Mouse (Mus musculus): Measurements from ENCODE around the gene Pkp1. TPM values are rescaled to one million over a fixed set of nuclear protein-coding genes. Genes with fewer than 3 reads are reported as not detected.

Pkp1 gene
- total RNA-seq, 2 experiments from 2014 or later: 0.10 to 0.11 TPM

- DNase-seq: peak; percentile 22
These were observed 12.3 kb downstream of the Pkp1 start for GRCm38 (mm10) chr1:135906736-135907135.

GRCm38 (mm10) chr1:135899991-135900515 is 19.0 kb downstream of the Pkp1 start:
- no peak for DNase-seq

GRCm38 (mm10) chr1:135899295-135899694 is 19.7 kb downstream of the Pkp1 start:
- DNase-seq: no peak

GRCm38 (mm10) chr1:135895367-135895766 is 23.6 kb downstream of the Pkp1 start:
- no peak for DNase-seq

GRCm38 (mm10) chr1:135893377-135893776 is 25.6 kb downstream of the Pkp1 start:
- DNase-seq: no peak

GRCm38 (mm10) chr1:135892764-135893163 is 26.2 kb downstream of the Pkp1 start:
- no peak for DNase-seq

GRCm38 (mm10) chr1:135892233-135892632 is 26.8 kb downstream of the Pkp1 start:
- DNase-seq: no peak

GRCm38 (mm10) chr1:135891424-135892216 is 27.4 kb downstream of the Pkp1 start:
- DNase-seq: no peak

GRCm38 (mm10) chr1:135889461-135890185 is 29.4 kb downstream of the Pkp1 start:
- DNase-seq: no peak

GRCm38 (mm10) chr1:135882385-135883109 is 36.5 kb downstream of the Pkp1 start:
- peak; percentile 79 for DNase-seq

GRCm38 (mm10) chr1:135877248-135877647 is 41.8 kb downstream of the Pkp1 start:
- DNase-seq: no peak

- no peak for DNase-seq
These were observed 46.0 kb downstream of the Pkp1 start for GRCm38 (mm10) chr1:135872991-135873390.

- no peak for DNase-seq
These were observed 50.4 kb downstream of the Pkp1 start for GRCm38 (mm10) chr1:135868570-135868969.

- DNase-seq: peak; percentile 95
These were observed 53.4 kb downstream of the Pkp1 start for GRCm38 (mm10) chr1:135865518-135866194.

GRCm38 (mm10) chr1:135864830-135865229 is 54.2 kb downstream of the Pkp1 start:
- no peak for DNase-seq

GRCm38 (mm10) chr1:135863786-135864335 is 55.1 kb downstream of the Pkp1 start:
- peak; percentile 22 for DNase-seq

GRCm38 (mm10) chr1:135862561-135862960 is 56.4 kb downstream of the Pkp1 start:
- DNase-seq: no peak

GRCm38 (mm10) chr1:135861980-135862552 is 56.9 kb downstream of the Pkp1 start:
- DNase-seq: peak; percentile 66

- no peak for DNase-seq
These were observed 57.9 kb downstream of the Pkp1 start for GRCm38 (mm10) chr1:135861091-135861490.

GRCm38 (mm10) chr1:135858533-135858932 is 60.5 kb downstream of the Pkp1 start:
- DNase-seq: peak; percentile 19

- peak; percentile 33 for DNase-seq
These were observed 61.8 kb downstream of the Pkp1 start for GRCm38 (mm10) chr1:135857137-135857775.
